Mouse (Mus musculus) erythroblast, embryonic 14.5 days (primary cell): ENCODE measurements around the gene Lrig1.

Experiments
- GATA1 ChIP-seq: IDR thresholded peaks from 2 replicates; pipeline ENCODE4 v1.6.1; 2012; ENCODE audit warnings: low read length, inconsistent platforms, mixed read lengths
- TAL1 ChIP-seq: IDR thresholded peaks from 3 replicates; pipeline ENCODE4 v1.6.1; 2012; ENCODE audit warnings: low read length, inconsistent platforms, mixed read lengths

DNA sequence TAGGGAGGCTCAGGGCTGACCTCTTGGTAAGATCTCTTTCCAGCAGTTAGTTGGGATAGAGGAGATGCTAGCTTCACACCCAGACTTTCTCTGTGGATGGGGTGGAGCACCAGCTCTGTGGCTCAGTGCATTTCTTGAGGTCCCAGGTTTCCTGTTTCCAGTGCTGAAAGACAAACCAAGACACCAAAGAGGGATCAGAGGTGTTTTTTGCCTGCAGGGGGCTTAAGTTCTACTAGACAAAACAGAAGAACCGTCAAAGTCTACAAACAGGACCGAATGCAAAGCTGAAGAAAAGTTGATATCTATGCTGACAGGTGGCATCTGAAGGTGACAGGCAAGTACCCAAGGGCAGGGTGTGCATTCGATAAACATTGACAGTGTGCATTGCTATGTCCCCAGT, 49.7 kb upstream of the Lrig1 start:
- TF ChIP-seq GATA1 (no peak), TAL1 (no peak)
